Mouse (Mus musculus): ENCODE measurements around the gene Ssc5d. TPM values are rescaled to one million over a fixed set of nuclear protein-coding genes. Genes with fewer than 3 reads are reported as not detected.
A peak's percentile ranks its signal among the peaks of the same experiment; 100 is the strongest.

The Ssc5d gene
- polyA plus RNA-seq, 1 experiment from 2014 or later: 3.0 TPM

GRCm38 (mm10) chr7:4934160-4934914 is 8.8 kb downstream of the Ssc5d start:
- Histone ChIP-seq H3K36me3 (no peaks in the 10 kb centered on the region), H3K9me3 (no peaks in the 10 kb centered on the region), H3K27me3 (replicated peaks) (no peaks in the 10 kb centered on the region; the same call in 1 of the 2 replicates), H3K4me2 (replicated peaks) (no peak overlapping the region), H3K4me1 (no peaks in the 10 kb centered on the region), H3K4me3 (no peak overlapping the region), H3K9ac (no peak overlapping the region), H3K27ac (no peak overlapping the region)
- ATAC-seq (ENCODE audit: low FRiP score, low read depth): no peak
- 87% methylated on average over 4 of the region's 4 CpGs for whole genome bisulfite sequencing

GRCm38 (mm10) chr7:4936832-4937231 is 11.2 kb downstream of the Ssc5d start:
- Histone ChIP-seq H3K27me3 (replicated peaks) (no peaks in the 10 kb centered on the region; the same call in 1 of the 2 replicates), H3K9ac (no peak overlapping the region), H3K4me1 (no peaks in the 10 kb centered on the region), H3K36me3 (no peaks in the 10 kb centered on the region), H3K4me3 (no peak overlapping the region), H3K4me2 (replicated peaks) (no peak overlapping the region), H3K9me3 (no peaks in the 10 kb centered on the region), H3K27ac (no peak overlapping the region)
- no peak for ATAC-seq (ENCODE audit: low FRiP score, low read depth)
- 80% methylated on average over 10 of the region's 10 CpGs for WGBS

- no peak overlapping the region for H3K9ac ChIP-seq
- H3K27me3 ChIP-seq (replicated peaks): no peaks in the 10 kb centered on the region; the same call in 1 of the 2 replicates
- no peaks in the 10 kb centered on the region for H3K9me3 ChIP-seq
These were observed 11.8 kb downstream of the Ssc5d start for GRCm38 (mm10) chr7:4937392-4937791.

GRCm38 (mm10) chr7:4938456-4938855 is 12.9 kb downstream of the Ssc5d start:
- H3K4me1 ChIP-seq: no peaks in the 10 kb centered on the region
- H3K4me3 ChIP-seq: no peak overlapping the region
- 35% methylated on average over 2 of the region's 2 CpGs for WGBS
- no peak overlapping the region for H3K4me2 ChIP-seq (replicated peaks)
- no peaks in the 10 kb centered on the region for H3K9me3 ChIP-seq
- no peak overlapping the region for H3K27ac ChIP-seq
- ATAC-seq (ENCODE audit: low FRiP score, low read depth): no peak
- H3K36me3 ChIP-seq: no peaks in the 10 kb centered on the region
- H3K9ac ChIP-seq: no peak overlapping the region
- H3K27me3 ChIP-seq (replicated peaks): no peaks in the 10 kb centered on the region; the same call in 1 of the 2 replicates

More at GRCm38 (mm10) chr7:4937392-4937791, 11.8 kb downstream of the Ssc5d start:
- Histone ChIP-seq H3K4me2 (replicated peaks) (no peak overlapping the region), H3K27ac (no peak overlapping the region), H3K36me3 (no peaks in the 10 kb centered on the region), H3K4me3 (no peak overlapping the region), H3K4me1 (no peaks in the 10 kb centered on the region)
- 80% methylated on average over 10 of the region's 11 CpGs for WGBS
- ATAC-seq (ENCODE audit: low FRiP score, low read depth): no peak

- H3K27ac ChIP-seq: no peak overlapping the region
- H3K36me3 ChIP-seq: no peaks in the 10 kb centered on the region
- H3K4me1 ChIP-seq: no peaks in the 10 kb centered on the region
- H3K4me2 ChIP-seq (replicated peaks): no peak overlapping the region
- H3K9me3 ChIP-seq: no peaks in the 10 kb centered on the region
- H3K27me3 ChIP-seq (replicated peaks): no peaks in the 10 kb centered on the region; the same call in 1 of the 2 replicates
- H3K4me3 ChIP-seq: no peak overlapping the region
- ATAC-seq (ENCODE audit: low FRiP score, low read depth): peak; percentile 25; the same call in 1 of the 2 replicates
- WGBS: 17% methylated on average over 9 of the region's 9 CpGs
- H3K9ac ChIP-seq: no peak overlapping the region
These were observed 14.5 kb downstream of the Ssc5d start for GRCm38 (mm10) chr7:4940068-4940479.

GRCm38 (mm10) chr7:4942673-4943072 is 17.1 kb downstream of the Ssc5d start:
- Histone ChIP-seq H3K36me3 (no peaks in the 10 kb centered on the region), H3K4me3 (no peak overlapping the region), H3K4me2 (replicated peaks) (no peak overlapping the region), H3K27ac (no peak overlapping the region), H3K27me3 (replicated peaks) (no peaks in the 10 kb centered on the region), H3K9me3 (no peaks in the 10 kb centered on the region), H3K4me1 (no peaks in the 10 kb centered on the region), H3K9ac (no peak overlapping the region)
- WGBS: 55% methylated on average over 5 of the region's 5 CpGs
- ATAC-seq (ENCODE audit: low FRiP score, low read depth): no peak

- no peak overlapping the region for H3K27ac ChIP-seq
- H3K9ac ChIP-seq: no peak overlapping the region
- no peak overlapping the region for H3K4me3 ChIP-seq
- H3K4me1 ChIP-seq: no peaks in the 10 kb centered on the region
- no peaks in the 10 kb centered on the region for H3K36me3 ChIP-seq
- H3K9me3 ChIP-seq: no peaks in the 10 kb centered on the region
- peak overlapping the region; percentile 50 for H3K4me2 ChIP-seq (replicated peaks)
- H3K27me3 ChIP-seq (replicated peaks): no peaks in the 10 kb centered on the region
- 15% methylated on average over 15 of the region's 15 CpGs for WGBS
- peak; percentile 68; the same call in 1 of the 2 replicates for ATAC-seq (ENCODE audit: low FRiP score, low read depth)
These were observed 17.7 kb downstream of the Ssc5d start for GRCm38 (mm10) chr7:4943223-4943815.

- ATAC-seq (ENCODE audit: low FRiP score, low read depth): no peak
- H3K9ac ChIP-seq: no peak overlapping the region
- 53% methylated on average over 2 of the region's 2 CpGs for WGBS
These were observed 22.3 kb downstream of the Ssc5d start for GRCm38 (mm10) chr7:4947855-4948254.

GRCm38 (mm10) chr7:4948386-4948785 is 22.8 kb downstream of the Ssc5d start:
- Histone ChIP-seq H3K27me3 (replicated peaks) (no peaks in the 10 kb centered on the region), H3K9ac (no peak overlapping the region)
- 82% methylated on average over 6 of the region's 6 CpGs for WGBS

More at GRCm38 (mm10) chr7:4947855-4948254, 22.3 kb downstream of the Ssc5d start:
- no peaks in the 10 kb centered on the region for H3K27me3 ChIP-seq (replicated peaks)
- H3K4me2 ChIP-seq (replicated peaks): no peak overlapping the region
- H3K9me3 ChIP-seq: no peaks in the 10 kb centered on the region
- no peaks in the 10 kb centered on the region for H3K36me3 ChIP-seq
- no peak overlapping the region for H3K4me3 ChIP-seq
- H3K27ac ChIP-seq: no peak overlapping the region
- no peaks in the 10 kb centered on the region for H3K4me1 ChIP-seq

GRCm38 (mm10) chr7:4950561-4951342 is 25.2 kb downstream of the Ssc5d start:
- H3K27me3 ChIP-seq (replicated peaks): no peaks in the 10 kb centered on the region
- ATAC-seq (ENCODE audit: low FRiP score, low read depth): no peak
- no peak overlapping the region for H3K4me3 ChIP-seq
- no peaks in the 10 kb centered on the region for H3K36me3 ChIP-seq
- no peak overlapping the region for H3K4me2 ChIP-seq (replicated peaks)
- no peak overlapping the region for H3K9ac ChIP-seq
- 87% methylated on average over 19 of the region's 19 CpGs for WGBS
- H3K9me3 ChIP-seq: no peaks in the 10 kb centered on the region
- H3K27ac ChIP-seq: no peak overlapping the region
- no peaks in the 10 kb centered on the region for H3K4me1 ChIP-seq

More at GRCm38 (mm10) chr7:4948386-4948785, 22.8 kb downstream of the Ssc5d start:
- ATAC-seq (ENCODE audit: low FRiP score, low read depth): no peak
- H3K9me3 ChIP-seq: no peaks in the 10 kb centered on the region
- H3K4me3 ChIP-seq: no peak overlapping the region
- H3K27ac ChIP-seq: no peak overlapping the region
- no peaks in the 10 kb centered on the region for H3K4me1 ChIP-seq
- no peak overlapping the region for H3K4me2 ChIP-seq (replicated peaks)
- no peaks in the 10 kb centered on the region for H3K36me3 ChIP-seq

GRCm38 (mm10) chr7:4953815-4954445 is 28.3 kb downstream of the Ssc5d start:
- no peak overlapping the region for H3K4me3 ChIP-seq
- no peaks in the 10 kb centered on the region for H3K36me3 ChIP-seq
- H3K9ac ChIP-seq: no peak overlapping the region
- H3K27me3 ChIP-seq (replicated peaks): no peaks in the 10 kb centered on the region
- no peak overlapping the region for H3K27ac ChIP-seq
- no peaks in the 10 kb centered on the region for H3K4me1 ChIP-seq
- no peak for ATAC-seq (ENCODE audit: low FRiP score, low read depth)
- H3K4me2 ChIP-seq (replicated peaks): no peak overlapping the region
- no peaks in the 10 kb centered on the region for H3K9me3 ChIP-seq
- WGBS: 28% methylated on average over 10 of the region's 10 CpGs

- no peak overlapping the region for H3K9ac ChIP-seq
These were observed 31.8 kb downstream of the Ssc5d start for GRCm38 (mm10) chr7:4957361-4957760.

More at GRCm38 (mm10) chr7:4957361-4957760, 31.8 kb downstream of the Ssc5d start:
- H3K36me3 ChIP-seq: no peaks in the 10 kb centered on the region
- H3K27me3 ChIP-seq (replicated peaks): no peaks in the 10 kb centered on the region
- no peak overlapping the region for H3K27ac ChIP-seq
- WGBS: 84% methylated on average over 10 of the region's 10 CpGs
- H3K4me3 ChIP-seq: no peak overlapping the region
- no peak for ATAC-seq (ENCODE audit: low FRiP score, low read depth)
- no peaks in the 10 kb centered on the region for H3K4me1 ChIP-seq
- no peak overlapping the region for H3K4me2 ChIP-seq (replicated peaks)
- H3K9me3 ChIP-seq: no peaks in the 10 kb centered on the region
